Mouse (Mus musculus) spleen, adult 2 months (tissue): Measurements from ENCODE around the gene Mms19.

Source experiments
- CTCF ChIP-seq: fragments of 200-500 bp; IDR thresholded peaks from 2 replicates; pipeline ENCODE4 v1.5.1; 2011; ENCODE audit warnings: mild to moderate bottlenecking, inconsistent platforms; ENCODE audit not compliant: insufficient read depth, insufficient read length, insufficient replicate concordance; ENCODE audit errors: extremely low read depth
- POLR2A ChIP-seq: fragments of 200-500 bp; IDR thresholded peaks from 2 replicates; pipeline ENCODE4 v1.6.1; 2011; ENCODE audit warnings: low read depth, low read length, inconsistent platforms

- no peak for TF ChIP-seq CTCF
- TF ChIP-seq POLR2A = no peak
Observed at GRCm38 (mm10) chr19:41934124-41934523, 46.8 kb downstream of the Mms19 start.
